Mouse (Mus musculus) B cell, adult 2 months (primary cell): ENCODE results near the gene Edrf1.
"Not testable (repeated sequence)": the region's sequence is repeated elsewhere in the genome, so short reads cannot be mapped to it uniquely, and the experiment has no call there.

Experiments used
- DNase-seq, 2 experiments: peaks; one replicate each; pipeline ENCODE4 v3.0.0; 2022

Gene Edrf1

DNA sequence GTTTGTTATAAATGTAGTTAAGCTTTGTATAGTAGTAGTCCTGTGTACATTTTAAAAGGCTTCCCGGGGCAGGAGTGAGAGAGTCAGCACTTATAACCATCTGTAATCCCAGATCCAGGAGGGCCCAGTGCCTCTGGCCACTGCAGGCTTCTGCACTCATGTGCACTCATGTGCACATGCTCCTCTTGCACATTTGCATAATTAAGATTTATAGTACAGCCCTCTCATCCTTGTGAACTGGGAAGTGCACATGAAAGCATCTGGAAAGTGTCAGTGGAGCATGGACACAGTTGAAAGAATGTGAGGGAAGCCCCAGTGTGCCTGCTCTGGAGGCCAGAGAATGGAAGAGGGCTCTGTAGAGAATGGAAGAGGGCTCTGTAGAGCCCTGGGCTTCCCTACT is 25.1 kb downstream of the Edrf1 start:
- DNase-seq = no peak

DNA sequence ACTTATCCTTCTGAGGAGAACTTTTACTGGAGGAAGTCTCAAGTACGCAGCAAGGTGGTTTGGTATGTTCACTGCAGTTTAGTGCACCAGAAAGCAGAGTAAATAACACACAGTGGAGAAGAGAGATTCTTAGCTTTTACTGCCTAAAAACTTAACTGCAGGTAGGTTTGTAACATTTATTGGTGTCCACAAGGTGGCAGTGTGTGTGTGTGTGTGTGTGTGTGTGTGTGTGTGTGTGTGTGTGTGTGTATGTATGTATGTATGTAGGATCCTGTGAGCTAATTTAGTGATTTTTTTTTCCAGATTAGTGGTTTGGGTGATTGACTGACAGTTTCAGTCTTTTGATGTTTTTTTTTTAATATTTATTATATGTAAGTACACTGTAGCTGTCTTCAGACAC is 31.7 kb downstream of the Edrf1 start:
- DNase-seq = peak; percentile 25 to 27

DNA sequence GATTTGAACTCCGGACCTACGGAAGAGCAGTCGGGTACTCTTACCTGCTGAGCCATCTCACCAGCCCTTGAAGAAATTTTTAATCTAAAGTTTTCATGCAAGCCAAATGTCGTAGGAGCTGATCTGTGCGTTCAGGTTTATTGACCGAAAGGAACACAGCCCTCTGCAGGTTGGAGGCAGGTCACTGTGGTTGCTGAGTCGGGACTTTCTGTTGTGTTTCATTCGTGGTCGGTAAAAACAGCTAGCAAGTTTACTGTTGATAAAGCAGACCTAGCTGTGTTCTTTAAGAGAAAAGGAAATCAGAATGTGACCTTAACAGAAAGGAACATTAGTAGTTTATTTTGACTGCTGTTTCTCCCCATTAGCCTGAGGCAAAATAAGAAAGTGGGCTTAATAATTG is 32.6 kb downstream of the Edrf1 start:
- DNase-seq = no peak

DNA sequence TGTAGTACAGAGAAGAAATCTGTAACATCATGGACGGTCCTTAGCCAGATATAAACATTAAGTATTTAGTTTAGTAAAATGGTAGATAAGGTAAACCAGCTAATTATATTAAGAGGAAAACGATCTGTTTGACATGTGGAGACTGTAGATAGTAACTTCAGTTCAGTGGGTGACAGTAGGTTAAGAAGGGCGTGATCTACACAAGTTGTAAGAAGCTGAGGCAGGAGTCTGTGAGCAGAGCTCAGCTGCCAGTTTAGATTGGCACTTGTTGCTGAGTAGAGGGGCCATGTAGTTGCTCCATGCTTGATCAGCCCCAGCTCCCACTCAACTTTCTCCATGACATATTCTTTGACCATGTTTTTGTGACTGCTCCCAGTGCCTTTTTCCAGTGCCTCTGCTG is 33.5 kb downstream of the Edrf1 start:
- DNase-seq = no peak

GRCm38 (mm10) chr7:133676002-133676401 is 38.7 kb downstream of the Edrf1 start:
- DNase-seq = no peak

DNA sequence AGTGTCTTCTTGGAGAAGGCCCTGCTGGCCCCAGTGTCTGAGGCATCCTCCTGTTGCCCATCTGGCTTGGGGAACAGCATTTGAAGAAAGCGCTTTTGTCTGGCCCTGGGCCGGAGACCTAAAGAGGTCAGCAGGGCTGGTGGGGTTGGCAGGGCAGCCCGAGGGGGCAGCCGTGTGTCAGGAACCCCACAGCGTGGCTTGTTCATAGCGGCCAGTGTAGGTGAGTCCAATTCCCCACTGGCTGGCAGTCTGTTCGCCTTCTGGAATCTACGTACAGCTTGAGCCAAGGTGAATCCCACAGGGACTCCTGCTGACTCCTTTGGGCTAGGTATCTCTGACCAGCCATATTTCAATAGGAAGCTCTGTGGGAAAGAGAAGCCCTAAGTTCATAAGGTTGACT is 41.4 kb downstream of the Edrf1 start:
- DNase-seq = no peak

- DNase-seq = no peak
Observed at GRCm38 (mm10) chr7:133679439-133679838, 42.1 kb downstream of the Edrf1 start.

DNA sequence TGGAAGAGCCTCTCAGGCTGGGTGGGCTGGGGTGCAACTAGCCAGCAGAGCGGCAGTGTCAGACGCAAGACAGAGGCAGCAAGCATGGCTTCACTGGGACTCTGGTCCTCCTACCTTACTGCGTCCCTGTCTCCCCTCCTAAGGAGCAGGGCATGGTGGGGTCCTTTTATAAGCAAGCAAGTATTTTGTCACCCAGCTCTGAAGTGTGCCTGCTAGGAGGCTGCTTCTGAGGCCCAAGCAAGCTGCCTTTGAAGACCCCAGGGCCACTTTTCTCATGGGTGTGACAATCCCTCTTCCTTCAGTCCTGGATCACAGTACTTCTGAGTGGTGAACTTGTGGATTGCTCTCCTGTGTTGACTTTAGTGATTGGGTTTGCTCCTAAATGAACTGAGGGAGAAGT is 42.6 kb downstream of the Edrf1 start, which contains the start of gene Mmp21:
TSS of gene Mmp21 (minus strand) at position 101 of the 400 bp plus-strand sequence.
- no peak for DNase-seq

DNA sequence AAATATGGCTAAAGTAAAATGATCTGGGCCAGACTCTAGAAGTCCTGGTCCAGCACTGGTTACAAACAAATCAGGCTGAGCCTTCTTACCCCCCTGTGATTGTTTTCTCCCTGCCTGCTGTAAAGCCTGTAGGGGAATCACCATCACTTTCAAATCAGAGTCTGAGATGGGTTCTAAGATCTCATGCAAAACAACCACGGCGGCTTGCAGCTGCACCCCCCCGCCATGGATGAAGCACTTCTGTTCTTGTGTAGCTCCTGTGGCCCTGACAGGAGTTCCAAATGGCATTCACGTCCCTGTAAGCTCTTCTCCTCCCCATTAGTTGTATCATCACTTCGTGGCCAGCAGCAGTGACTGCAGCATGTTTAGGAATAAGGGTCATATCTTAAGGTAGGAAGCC is 46.3 kb downstream of the Edrf1 start:
- DNase-seq = no peak

DNA sequence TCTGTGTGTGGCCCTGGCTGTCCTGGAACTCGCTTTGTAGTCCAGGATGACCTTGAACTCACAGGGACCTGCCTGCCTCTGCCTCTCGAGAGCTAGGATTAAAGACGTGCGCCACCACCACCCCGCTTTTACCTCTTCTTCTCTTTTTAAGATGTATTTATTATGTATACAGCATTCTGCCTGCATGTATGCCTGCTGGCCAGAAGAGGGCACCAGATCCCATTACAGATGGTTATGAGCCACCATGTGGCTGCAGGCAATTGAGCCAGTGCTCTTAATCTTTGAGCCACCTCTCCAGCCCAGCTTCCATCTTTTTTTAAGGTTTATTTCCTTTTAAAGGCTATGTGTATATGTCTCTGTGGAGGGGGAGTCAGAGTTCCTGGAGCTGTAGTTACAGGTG is 46.8 kb downstream of the Edrf1 start:
- peak; percentile 12 to 17 for DNase-seq

DNA sequence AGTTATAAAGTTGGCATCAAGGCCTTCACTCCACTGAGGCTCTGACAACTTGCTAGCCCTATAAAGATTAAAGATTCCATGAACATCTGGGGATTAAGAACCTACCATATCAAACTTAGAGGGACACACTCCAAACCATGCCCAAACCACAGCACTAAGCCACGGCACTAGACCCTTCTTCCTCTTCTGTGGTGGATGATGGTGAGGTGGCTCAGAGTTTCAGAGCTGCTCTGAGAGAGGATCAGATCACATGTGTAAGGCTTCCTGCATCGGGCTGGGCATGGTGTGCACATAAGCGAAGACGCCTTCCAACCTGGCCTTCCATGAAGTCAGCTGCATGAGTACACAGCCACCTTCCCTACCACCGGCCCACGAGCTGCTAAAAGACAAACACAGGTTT is 47.4 kb downstream of the Edrf1 start:
- DNase-seq = no peak

- DNase-seq = not testable (repeated sequence)
Observed at GRCm38 (mm10) chr7:133685644-133686043, 48.3 kb downstream of the Edrf1 start.

GRCm38 (mm10) chr7:133698021-133698709 is 60.8 kb downstream of the Edrf1 start:
- DNase-seq = no peak

DNA sequence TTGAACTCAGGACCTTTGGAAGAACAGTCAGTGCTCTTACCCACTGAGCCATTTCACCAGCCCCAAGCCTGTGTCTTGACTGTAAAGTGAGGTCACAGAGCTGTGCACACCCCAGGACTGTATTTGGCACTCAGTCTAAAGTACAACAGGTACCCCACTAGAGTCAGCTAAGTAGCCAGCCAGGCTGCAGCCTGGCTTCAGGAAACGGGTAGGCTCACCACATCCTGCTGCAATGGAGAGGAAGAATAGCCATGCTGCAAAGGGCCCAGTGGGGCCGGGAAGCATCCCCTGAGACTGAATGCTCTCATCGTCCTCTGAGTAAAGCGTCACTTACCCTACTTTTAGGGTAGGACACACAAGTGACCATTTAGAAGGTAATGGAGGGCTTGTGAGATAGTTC is 62.5 kb downstream of the Edrf1 start:
- no peak for DNase-seq

DNA sequence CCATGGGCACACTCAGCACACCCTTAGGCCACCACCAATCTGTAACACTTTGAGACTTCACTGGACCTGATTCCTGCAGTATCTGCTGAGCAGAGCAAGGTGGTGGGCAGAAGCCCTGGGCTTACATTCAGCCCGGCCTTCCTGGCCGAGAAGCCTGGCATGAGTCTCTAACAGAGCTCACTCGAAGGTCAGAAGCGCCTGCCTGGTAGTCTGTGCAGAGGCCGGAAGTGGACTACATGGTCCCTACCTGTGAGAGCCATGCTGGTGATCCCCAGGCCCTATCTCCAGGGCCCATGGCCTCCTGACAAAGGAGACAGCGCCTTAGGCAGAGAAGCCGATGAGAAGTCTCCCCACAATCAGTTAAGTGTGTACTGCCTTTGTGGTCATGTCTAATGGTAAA is 64.0 kb downstream of the Edrf1 start:
- no peak for DNase-seq

- no peak for DNase-seq
Observed at GRCm38 (mm10) chr7:133702333-133702732, 65.0 kb downstream of the Edrf1 start.

DNA sequence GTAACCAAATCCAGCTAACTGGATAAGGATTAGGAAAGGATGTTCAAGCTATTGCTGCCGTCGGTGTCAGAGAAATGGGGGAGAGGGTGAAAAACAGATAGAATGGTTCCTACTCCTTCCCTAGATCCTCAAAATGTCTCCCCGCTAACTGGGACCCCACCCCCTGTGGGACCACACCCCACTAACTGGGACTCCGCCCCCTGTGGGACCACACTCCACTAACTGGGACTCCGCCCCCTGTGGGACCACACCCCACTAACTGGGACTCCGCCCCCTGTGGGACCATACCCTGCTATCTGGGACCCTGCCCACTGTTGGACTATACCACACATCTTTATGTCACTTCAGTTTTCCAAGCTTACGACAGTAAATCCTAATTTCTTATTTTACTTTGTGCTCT is 66.6 kb downstream of the Edrf1 start:
- DNase-seq = no peak

GRCm38 (mm10) chr7:133707301-133707700 is 70.0 kb downstream of the Edrf1 start:
- DNase-seq = peak; percentile 48 to 56

DNA sequence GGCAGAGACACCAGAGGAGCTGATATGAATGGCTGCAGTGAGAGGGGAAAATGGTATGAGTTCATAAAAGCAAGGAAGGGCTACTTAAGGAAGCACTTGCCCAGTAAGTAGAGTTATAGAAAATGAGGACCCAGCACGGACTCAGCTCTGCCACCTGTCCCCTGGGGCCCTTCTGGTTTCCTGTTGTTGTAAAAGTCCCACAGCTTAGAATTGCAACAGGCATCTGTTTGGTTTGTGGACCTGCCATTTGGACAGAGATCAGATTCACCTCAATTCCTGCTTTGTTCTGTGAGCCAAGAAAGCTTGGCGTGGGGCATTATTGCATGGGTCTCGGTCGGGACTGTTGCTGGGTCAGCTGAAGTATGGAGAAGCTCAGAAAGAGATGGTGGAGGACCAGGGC is 78.0 kb downstream of the Edrf1 start:
- peak; percentile 36 to 52 for DNase-seq

DNA sequence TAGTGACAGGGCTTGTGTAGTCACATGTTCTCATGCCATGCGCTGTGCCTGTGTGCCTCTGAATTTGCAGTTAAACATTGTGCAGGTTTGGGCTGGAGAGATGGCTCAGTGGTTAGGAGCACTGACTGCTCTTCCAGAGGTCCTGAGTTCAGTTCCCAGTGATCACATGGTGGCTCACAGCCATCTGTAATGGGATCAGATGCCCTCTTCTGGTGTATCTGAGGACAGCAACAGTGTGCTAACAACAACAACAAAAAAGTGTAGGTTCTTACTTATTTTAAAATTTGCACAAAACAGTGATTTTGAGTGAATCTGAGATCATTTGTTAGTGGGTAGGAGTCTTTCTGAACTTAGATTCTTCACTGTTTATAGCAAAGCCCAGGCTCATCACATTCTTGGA is 81.2 kb downstream of the Edrf1 start:
- DNase-seq = no peak

- DNase-seq = no peak
Observed at GRCm38 (mm10) chr7:133720616-133721015, 83.3 kb downstream of the Edrf1 start.
